Mouse (Mus musculus) olfactory bulb, adult 2 months (tissue): Measurements from ENCODE around the gene Aldh1l2.

Source experiments
- CTCF ChIP-seq: fragments of 200-500 bp; IDR thresholded peaks from 2 replicates; pipeline ENCODE4 v1.5.1; 2012; ENCODE audit warnings: low read depth, mild to moderate bottlenecking, low read length, moderate library complexity; ENCODE audit not compliant: insufficient read depth
- POLR2A ChIP-seq: fragments of 200-500 bp; IDR thresholded peaks from 2 replicates; pipeline ENCODE4 v1.6.1; 2012; ENCODE audit warnings: mild to moderate bottlenecking, low read depth, low read length, moderate library complexity; ENCODE audit not compliant: insufficient read depth

GRCm38 (mm10) chr10:83530384-83530967, 3.5 kb downstream of the Aldh1l2 start:
- no peak for TF ChIP-seq CTCF
- no peak for TF ChIP-seq POLR2A
